Mouse (Mus musculus): ENCODE data around the gene S1pr1. TPM values are rescaled to one million over a fixed set of nuclear protein-coding genes. Genes with fewer than 3 reads are reported as not detected.
A peak's percentile ranks its signal among the peaks of the same experiment; 100 is the strongest.

The S1pr1 gene
- polyA plus RNA-seq, 1 experiment from 2014 or later = 21.2 TPM

- Histone ChIP-seq H3K4me3 (ENCODE audit: low read depth, low read length) (no peak overlapping the region), H3K4me2 (ENCODE audit: low read length) (no peak overlapping the region), H3K9me3 (replicated peaks; ENCODE audit: control insufficient read depth, low read length) (no peaks in the 10 kb centered on the region), H3K27me3 (replicated peaks; ENCODE audit: control insufficient read depth, insufficient read depth, low read length) (no peaks in the 10 kb centered on the region), H3K36me3 (ENCODE audit: control insufficient read depth, insufficient read depth, low read length) (no peaks in the 10 kb centered on the region), H3K27ac (ENCODE audit: low read depth, low read length) (no peak overlapping the region), H3K4me1 (ENCODE audit: control insufficient read depth, insufficient read depth, low read length) (0 out of 2 replicates have a peak, but pooled peaks cover 3% of the 10 kb centered on the region), H3K9ac (ENCODE audit: low read length) (no peak overlapping the region)
- ATAC-seq (no peak), DNase-seq (ENCODE audit: low spot score) (no peak)
- WGBS = 93% methylated on average over 5 of the region's 5 CpGs
Measured at GRCm38 (mm10) chr3:115674665-115675064, 40.2 kb downstream of the S1pr1 start.

GRCm38 (mm10) chr3:115673663-115674157 lies 41.2 kb downstream of the S1pr1 start:
- no peak overlapping the region for H3K27ac ChIP-seq (ENCODE audit: low read depth, low read length)
- H3K27me3 ChIP-seq (replicated peaks; ENCODE audit: control insufficient read depth, insufficient read depth, low read length) = no peaks in the 10 kb centered on the region
- no peak overlapping the region for H3K4me2 ChIP-seq (ENCODE audit: low read length)
- H3K36me3 ChIP-seq (ENCODE audit: control insufficient read depth, insufficient read depth, low read length) = no peaks in the 10 kb centered on the region
- H3K4me1 ChIP-seq (ENCODE audit: control insufficient read depth, insufficient read depth, low read length) = 0 out of 2 replicates have a peak, but pooled peaks cover 3% of the 10 kb centered on the region
- no peak for DNase-seq (ENCODE audit: low spot score)
- H3K4me3 ChIP-seq (ENCODE audit: low read depth, low read length) = no peak overlapping the region
- ATAC-seq = no peak
- no peaks in the 10 kb centered on the region for H3K9me3 ChIP-seq (replicated peaks; ENCODE audit: control insufficient read depth, low read length)
- H3K9ac ChIP-seq (ENCODE audit: low read length) = no peak overlapping the region
- whole genome bisulfite sequencing = 70% methylated on average over 13 of the region's 13 CpGs

- Histone ChIP-seq H3K27me3 (replicated peaks; ENCODE audit: control insufficient read depth, insufficient read depth, low read length) (no peaks in the 10 kb centered on the region), H3K9ac (ENCODE audit: low read length) (no peak overlapping the region), H3K4me3 (ENCODE audit: low read depth, low read length) (no peak overlapping the region), H3K9me3 (replicated peaks; ENCODE audit: control insufficient read depth, low read length) (no peaks in the 10 kb centered on the region), H3K4me1 (ENCODE audit: control insufficient read depth, insufficient read depth, low read length) (0 out of 2 replicates have a peak, but pooled peaks cover 3% of the 10 kb centered on the region), H3K36me3 (ENCODE audit: control insufficient read depth, insufficient read depth, low read length) (no peaks in the 10 kb centered on the region), H3K27ac (ENCODE audit: low read depth, low read length) (no peak overlapping the region), H3K4me2 (ENCODE audit: low read length) (no peak overlapping the region)
- WGBS = 58% methylated on average over 9 of the region's 9 CpGs
- DNase-seq (ENCODE audit: low spot score) (no peak), ATAC-seq (no peak)
Measured at GRCm38 (mm10) chr3:115672965-115673662, 41.8 kb downstream of the S1pr1 start.

GRCm38 (mm10) chr3:115669230-115669629 lies 45.6 kb downstream of the S1pr1 start:
- Histone ChIP-seq H3K27ac (ENCODE audit: low read depth, low read length) (no peak overlapping the region), H3K36me3 (ENCODE audit: control insufficient read depth, insufficient read depth, low read length) (no peaks in the 10 kb centered on the region), H3K9me3 (replicated peaks; ENCODE audit: control insufficient read depth, low read length) (no peaks in the 10 kb centered on the region), H3K4me1 (ENCODE audit: control insufficient read depth, insufficient read depth, low read length) (0 out of 2 replicates have a peak, but pooled peaks cover 3% of the 10 kb centered on the region), H3K9ac (ENCODE audit: low read length) (no peak overlapping the region), H3K4me3 (ENCODE audit: low read depth, low read length) (no peak overlapping the region), H3K27me3 (replicated peaks; ENCODE audit: control insufficient read depth, insufficient read depth, low read length) (no peaks in the 10 kb centered on the region), H3K4me2 (ENCODE audit: low read length) (no peak overlapping the region)
- ATAC-seq (no peak), DNase-seq (ENCODE audit: low spot score) (no peak)
- 91% methylated on average over 1 of the region's 1 CpGs for WGBS

GRCm38 (mm10) chr3:115667182-115667581 lies 47.7 kb downstream of the S1pr1 start:
- DNase-seq (ENCODE audit: low spot score) = no peak
- Histone ChIP-seq H3K4me2 (ENCODE audit: low read length) (no peak overlapping the region), H3K27me3 (replicated peaks; ENCODE audit: control insufficient read depth, insufficient read depth, low read length) (no peaks in the 10 kb centered on the region), H3K4me1 (ENCODE audit: control insufficient read depth, insufficient read depth, low read length) (no peaks in the 10 kb centered on the region), H3K9me3 (replicated peaks; ENCODE audit: control insufficient read depth, low read length) (no peaks in the 10 kb centered on the region), H3K4me3 (ENCODE audit: low read depth, low read length) (no peak overlapping the region), H3K36me3 (ENCODE audit: control insufficient read depth, insufficient read depth, low read length) (no peaks in the 10 kb centered on the region), H3K9ac (ENCODE audit: low read length) (no peak overlapping the region), H3K27ac (ENCODE audit: low read depth, low read length) (no peak overlapping the region)
- 72% methylated on average over 2 of the region's 2 CpGs for WGBS
- no peak for ATAC-seq

GRCm38 (mm10) chr3:115666547-115666946 lies 48.3 kb downstream of the S1pr1 start:
- H3K4me2 ChIP-seq (ENCODE audit: low read length) = no peak overlapping the region

GRCm38 (mm10) chr3:115664497-115664896 lies 50.4 kb downstream of the S1pr1 start:
- no peaks in the 10 kb centered on the region for H3K4me1 ChIP-seq (ENCODE audit: control insufficient read depth, insufficient read depth, low read length)
- H3K36me3 ChIP-seq (ENCODE audit: control insufficient read depth, insufficient read depth, low read length) = no peaks in the 10 kb centered on the region
- no peaks in the 10 kb centered on the region for H3K27me3 ChIP-seq (replicated peaks; ENCODE audit: control insufficient read depth, insufficient read depth, low read length)
- ATAC-seq = no peak
- WGBS = 64% methylated on average over 3 of the region's 3 CpGs
- H3K27ac ChIP-seq (ENCODE audit: low read depth, low read length) = no peak overlapping the region
- DNase-seq (ENCODE audit: low spot score) = no peak
- H3K4me2 ChIP-seq (ENCODE audit: low read length) = no peak overlapping the region
- no peak overlapping the region for H3K9ac ChIP-seq (ENCODE audit: low read length)
- H3K4me3 ChIP-seq (ENCODE audit: low read depth, low read length) = no peak overlapping the region
- H3K9me3 ChIP-seq (replicated peaks; ENCODE audit: control insufficient read depth, low read length) = no peaks in the 10 kb centered on the region

More at GRCm38 (mm10) chr3:115666547-115666946, 48.3 kb downstream of the S1pr1 start:
- Histone ChIP-seq H3K27me3 (replicated peaks; ENCODE audit: control insufficient read depth, insufficient read depth, low read length) (no peaks in the 10 kb centered on the region), H3K9ac (ENCODE audit: low read length) (no peak overlapping the region), H3K4me1 (ENCODE audit: control insufficient read depth, insufficient read depth, low read length) (no peaks in the 10 kb centered on the region), H3K36me3 (ENCODE audit: control insufficient read depth, insufficient read depth, low read length) (no peaks in the 10 kb centered on the region), H3K9me3 (replicated peaks; ENCODE audit: control insufficient read depth, low read length) (no peaks in the 10 kb centered on the region), H3K27ac (ENCODE audit: low read depth, low read length) (no peak overlapping the region), H3K4me3 (ENCODE audit: low read depth, low read length) (no peak overlapping the region)
- WGBS = 61% methylated on average over 8 of the region's 8 CpGs
- ATAC-seq (no peak), DNase-seq (ENCODE audit: low spot score) (no peak)

GRCm38 (mm10) chr3:115660701-115661460 lies 54.0 kb downstream of the S1pr1 start:
- Histone ChIP-seq H3K9ac (ENCODE audit: low read length) (no peak overlapping the region), H3K27me3 (replicated peaks; ENCODE audit: control insufficient read depth, insufficient read depth, low read length) (no peaks in the 10 kb centered on the region), H3K36me3 (ENCODE audit: control insufficient read depth, insufficient read depth, low read length) (no peaks in the 10 kb centered on the region), H3K4me3 (ENCODE audit: low read depth, low read length) (no peak overlapping the region), H3K4me1 (ENCODE audit: control insufficient read depth, insufficient read depth, low read length) (no peaks in the 10 kb centered on the region), H3K9me3 (replicated peaks; ENCODE audit: control insufficient read depth, low read length) (no peaks in the 10 kb centered on the region), H3K4me2 (ENCODE audit: low read length) (no peak overlapping the region), H3K27ac (ENCODE audit: low read depth, low read length) (no peak overlapping the region)
- peak; percentile 92 for DNase-seq (ENCODE audit: low spot score)
- 23% methylated on average over 9 of the region's 9 CpGs for WGBS
- peak; percentile 90 for ATAC-seq
